Mouse (Mus musculus): Measurements from ENCODE around the gene Tbc1d22a.

DNA sequence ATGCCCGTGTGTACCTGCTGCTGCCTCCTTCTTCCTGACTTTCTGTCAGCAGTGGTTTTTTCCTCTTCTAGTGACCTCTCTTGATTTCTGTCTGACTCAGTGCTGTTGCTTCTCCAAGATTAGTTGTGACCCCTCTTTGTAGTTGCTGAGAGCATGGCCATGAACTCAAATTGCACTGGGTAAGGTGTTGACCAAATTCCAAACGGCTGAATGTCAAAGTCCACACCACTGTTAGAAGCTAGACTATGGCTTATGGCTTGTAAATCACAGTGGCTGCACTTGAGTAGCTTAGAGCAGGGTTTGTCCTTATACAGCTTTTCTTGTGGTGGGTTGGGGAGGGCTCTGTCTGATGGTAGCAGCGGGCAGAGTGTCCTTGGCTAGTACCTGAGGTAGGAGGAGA lies 156.6 kb downstream of the Tbc1d22a start:
- TF ChIP-seq CTCF (IDR thresholded peaks at IDR 0.05; ENCODE audit: insufficient read depth, low read depth, low read length) (no peak), POLR2A (IDR thresholded peaks at IDR 0.05; ENCODE audit: insufficient read depth, low read depth, low read length) (no peak)

All from olfactory bulb, adult 2 months (tissue).